Mouse (Mus musculus) megakaryocyte, embryonic 14.5 days (primary cell): ENCODE data around the gene Kif3a.
"Not testable (repeated sequence)": the region's sequence is repeated elsewhere in the genome, so short reads cannot be mapped to it uniquely, and the experiment has no call there.

ENCODE experiments used
- FLI1 ChIP-seq: IDR thresholded peaks from 2 replicates; pipeline ENCODE4 v1.6.1; 2012; ENCODE audit warnings: low read length, inconsistent platforms, mixed read lengths
- GATA1 ChIP-seq: IDR thresholded peaks from 3 replicates; pipeline ENCODE4 v1.6.1; 2012; ENCODE audit warnings: mixed read lengths, low read length, inconsistent platforms, borderline replicate concordance

GRCm38 (mm10) chr11:53557992-53558391 is 9.2 kb upstream of the Kif3a start:
- not testable (repeated sequence) for TF ChIP-seq FLI1, GATA1
